Mouse (Mus musculus) regulatory T cell (primary cell): Measurements from ENCODE around the gene Prdm11.

ENCODE experiments used
- in situ Hi-C: fragments of 300-600 bp; cut with MboI, MseI; formaldehyde crosslinking; loops from one replicate; pipeline ENCODE4 v1.15.1; 2025; ENCODE audit warnings: high pct_unique_total_duplicates

Gene Prdm11

DNA sequence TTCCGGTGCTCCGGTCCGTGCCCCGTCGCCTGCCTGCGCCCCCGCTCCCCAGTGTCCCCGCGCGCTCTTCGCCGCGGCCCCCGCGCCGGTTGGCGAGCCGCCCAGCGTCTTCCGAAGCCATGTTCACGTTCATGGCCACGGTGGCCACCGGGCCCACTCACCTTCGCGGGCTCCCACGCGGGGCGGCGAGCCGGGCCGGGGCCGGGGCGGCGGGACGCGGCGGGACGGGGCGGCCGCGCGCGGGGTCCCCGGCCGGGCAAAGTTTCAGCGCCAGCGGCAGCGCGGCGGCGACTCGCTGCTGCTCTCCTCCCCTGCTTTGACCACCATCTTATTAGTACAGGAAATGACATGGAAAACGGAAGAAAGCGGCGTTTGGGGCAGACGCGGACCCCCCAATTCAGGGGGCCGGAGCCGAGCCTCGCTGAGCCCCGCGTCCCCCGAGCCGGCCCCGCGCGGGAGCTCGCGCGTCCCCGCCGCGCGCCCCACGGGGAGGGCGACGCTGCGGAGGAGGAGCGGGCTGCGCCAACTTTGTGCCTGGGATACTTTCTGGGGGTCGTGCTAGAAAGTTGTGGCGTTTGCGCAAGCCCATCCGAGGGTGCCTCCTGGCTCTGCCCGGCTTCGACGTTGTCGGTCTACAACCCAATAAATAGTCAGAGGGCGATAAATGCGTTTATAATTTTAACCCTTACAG lies at the start of gene Prdm11:
Gene Prdm11, minus strand, starts transcription at position 350 of the 691 bp plus-strand sequence.
- in situ Hi-C loops = no loop called here

DNA sequence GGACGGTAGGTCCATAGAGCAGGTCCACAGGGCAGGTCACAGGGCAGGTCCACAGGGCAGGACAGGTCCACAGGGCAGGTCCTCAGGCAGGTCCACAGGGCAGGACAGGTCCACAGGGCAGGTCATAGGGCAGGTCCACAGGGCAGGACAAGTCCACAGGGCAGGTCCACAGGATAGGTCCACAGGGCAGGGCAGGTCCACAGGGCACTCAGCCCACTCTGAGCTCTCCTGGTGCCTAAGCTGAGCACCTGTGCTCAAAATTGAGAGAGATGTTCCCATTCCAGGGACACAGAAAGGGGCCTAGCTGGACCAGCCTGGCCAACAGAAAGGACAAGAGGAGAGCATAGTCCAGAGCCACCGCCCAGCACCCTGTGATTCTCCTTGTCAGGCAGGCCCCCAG lies 46.4 kb upstream of the Prdm11 start:
- in situ Hi-C loops = no loop called here

GRCm38 (mm10) chr2:93091679-93092078 lies 45.7 kb upstream of the Prdm11 start:
- in situ Hi-C loops = no loop called here

- in situ Hi-C loops = no loop called here
Observed at GRCm38 (mm10) chr2:93089379-93090089, 43.6 kb upstream of the Prdm11 start.

GRCm38 (mm10) chr2:93088006-93088405 lies 42.0 kb upstream of the Prdm11 start:
- in situ Hi-C loops = no loop called here

- in situ Hi-C loops = no loop called here
Observed at GRCm38 (mm10) chr2:93085291-93086027, 39.5 kb upstream of the Prdm11 start.

DNA sequence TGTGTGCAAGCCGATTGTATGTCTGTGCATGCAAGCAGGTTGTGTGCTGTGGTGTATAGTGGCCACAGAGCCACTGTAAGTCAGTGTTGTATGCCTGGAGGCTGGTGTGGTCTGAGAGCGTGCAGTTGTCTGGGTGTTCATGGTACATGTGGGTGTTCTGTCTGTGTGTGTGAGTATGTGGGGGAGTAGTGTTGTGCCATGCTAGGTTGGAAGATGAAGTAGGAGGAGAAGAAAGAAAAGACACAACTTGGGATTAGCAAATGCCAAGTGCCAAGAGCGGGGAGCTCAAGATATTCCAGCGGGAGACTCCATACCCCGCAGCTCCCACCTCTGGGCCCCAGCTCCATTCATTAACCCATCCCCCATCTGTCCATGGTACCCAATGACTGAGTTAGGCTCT lies 38.5 kb upstream of the Prdm11 start:
- in situ Hi-C loops = no loop called here

DNA sequence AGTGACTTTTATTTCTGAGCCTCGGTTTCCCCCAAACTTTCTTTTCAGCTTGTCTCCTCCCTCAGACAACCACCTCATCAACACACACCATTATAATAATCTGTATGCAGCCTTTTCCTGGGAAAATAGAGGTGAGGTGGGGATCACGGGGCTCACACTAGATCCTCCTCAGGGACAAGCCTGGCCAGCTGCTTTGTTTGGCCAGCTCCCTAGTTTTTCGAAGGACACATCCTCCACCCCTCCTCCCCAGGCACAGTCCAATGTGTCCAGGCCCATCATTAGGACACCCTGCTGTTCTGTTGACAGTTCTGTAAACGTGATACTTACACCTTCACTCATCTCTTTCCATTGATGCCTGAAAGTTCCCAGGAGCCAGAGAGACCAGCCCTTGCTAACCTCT lies 37.4 kb upstream of the Prdm11 start:
- in situ Hi-C loops = no loop called here

DNA sequence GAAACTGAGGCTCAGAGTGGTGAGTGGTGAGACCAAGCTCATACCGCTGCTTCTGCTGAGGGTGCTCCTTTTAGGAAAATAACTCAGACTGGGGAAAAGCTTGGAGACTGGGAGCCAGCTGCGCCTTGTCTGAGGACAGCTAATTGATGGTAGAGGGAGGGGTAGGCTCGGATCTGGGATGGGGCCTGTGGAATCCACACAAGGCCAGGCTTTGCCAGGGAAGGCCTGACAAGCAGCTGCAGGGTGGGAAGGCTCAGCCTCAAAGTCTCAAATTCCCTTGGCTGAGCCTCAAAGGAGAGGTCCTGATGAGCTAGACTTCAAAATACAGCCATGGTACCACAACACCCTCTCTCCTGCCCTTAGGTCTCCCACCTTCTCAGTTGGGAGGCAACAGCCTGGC lies 36.9 kb upstream of the Prdm11 start:
- in situ Hi-C loops = no loop called here

- in situ Hi-C loops = no loop called here
Observed at GRCm38 (mm10) chr2:93080871-93081608, 35.1 kb upstream of the Prdm11 start.

GRCm38 (mm10) chr2:93079394-93079793 lies 33.4 kb upstream of the Prdm11 start:
- in situ Hi-C loops = no loop called here

DNA sequence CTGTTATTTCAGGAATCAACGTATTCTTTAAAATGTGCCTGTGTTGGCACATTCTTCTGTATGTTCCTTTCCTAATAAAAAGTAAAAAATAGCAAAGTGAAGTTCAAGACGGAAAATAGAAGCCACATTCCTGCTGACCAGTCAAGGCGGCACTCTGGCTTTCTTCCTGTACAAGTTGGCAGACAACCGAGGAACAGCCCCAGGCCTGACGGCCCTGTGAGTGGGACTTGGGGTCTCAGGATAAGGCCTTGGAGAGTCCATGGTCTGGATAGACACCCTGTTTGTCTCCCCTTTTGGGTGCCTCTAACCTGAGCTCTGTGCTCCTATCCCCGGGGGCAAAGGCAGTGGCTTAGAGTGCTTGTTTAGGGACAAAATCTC lies 30.6 kb upstream of the Prdm11 start:
- in situ Hi-C loops = no loop called here

DNA sequence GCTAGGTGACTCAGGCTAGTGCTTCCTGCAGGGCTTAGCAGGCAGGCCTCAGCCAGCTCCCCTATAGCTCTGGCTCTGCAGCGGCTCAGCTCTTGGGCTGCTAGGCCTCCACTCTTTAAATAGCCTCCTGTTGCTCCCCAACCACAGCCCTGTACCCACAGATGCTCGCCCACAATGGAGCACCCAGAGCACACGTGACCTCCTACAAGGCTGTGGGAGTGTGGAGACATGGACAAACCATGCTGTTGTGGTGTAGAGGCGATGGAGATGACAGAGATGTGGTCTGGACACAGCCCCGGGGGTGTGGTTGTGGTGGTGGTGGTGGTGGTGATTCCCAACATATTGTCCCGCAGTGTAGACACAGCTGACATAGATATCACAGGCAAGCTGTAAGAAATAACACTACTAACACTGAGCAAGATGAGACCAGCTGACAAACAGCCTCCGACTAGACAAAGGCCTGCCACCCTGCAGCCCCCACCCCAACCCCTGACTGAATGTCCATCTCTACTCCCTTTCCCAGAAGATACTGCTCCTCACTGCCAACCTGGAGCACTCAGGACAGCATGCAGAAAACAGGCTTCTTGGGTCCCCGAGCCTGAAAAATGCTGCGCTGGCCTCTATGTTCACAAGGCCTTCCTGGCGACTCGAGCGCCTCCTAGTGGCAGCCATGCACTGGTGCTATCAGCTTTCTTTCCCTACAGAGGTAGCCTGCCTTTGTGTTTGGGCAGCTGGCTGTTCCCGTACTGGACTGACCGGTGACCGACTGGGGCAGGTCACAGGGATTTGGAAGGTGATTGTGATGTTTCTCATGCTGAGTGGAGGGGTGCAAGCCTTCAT lies 30.0 kb upstream of the Prdm11 start:
- in situ Hi-C loops = no loop called here

DNA sequence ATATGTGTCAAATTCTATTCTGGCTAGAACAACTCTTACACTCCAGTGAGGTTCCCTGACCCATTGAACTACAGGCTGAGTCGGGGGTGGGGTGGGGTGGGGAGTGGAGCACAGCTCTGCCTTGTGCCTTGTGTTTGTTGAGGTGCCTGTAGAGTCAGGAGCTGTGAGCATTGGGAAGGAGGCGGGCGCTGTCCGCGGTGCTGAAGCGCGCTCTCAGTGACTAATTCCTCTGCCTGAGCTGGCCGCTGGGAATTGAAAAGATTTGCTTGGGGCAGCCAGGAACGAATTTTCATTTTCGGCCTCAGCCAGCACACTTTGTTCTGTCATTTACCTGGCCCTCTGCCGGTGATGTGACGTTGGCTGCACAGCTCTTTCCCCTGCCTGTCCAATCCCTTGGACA lies 25.7 kb upstream of the Prdm11 start:
- in situ Hi-C loops = no loop called here

DNA sequence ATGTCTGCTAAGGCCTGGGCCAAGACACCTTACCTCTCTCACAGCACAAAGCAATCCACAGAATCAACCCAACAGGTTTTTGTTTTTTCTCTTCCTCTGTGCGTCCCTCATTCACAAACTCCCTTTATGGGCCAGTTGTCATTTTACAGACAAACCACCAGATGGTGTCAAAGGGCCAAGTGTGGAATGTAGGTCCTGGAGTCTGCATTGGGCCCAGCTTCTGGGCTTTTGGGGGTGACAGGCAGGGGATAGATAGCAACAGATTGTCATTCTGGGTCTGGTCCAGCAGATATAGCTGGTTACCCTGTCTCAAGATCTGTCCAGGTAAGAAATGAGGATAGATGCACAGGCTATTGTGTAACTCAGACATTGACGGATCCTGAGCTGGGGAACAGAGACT lies 23.0 kb upstream of the Prdm11 start:
- in situ Hi-C loops = loop anchor here (5.0 to 10.0 kb wide), 2 partner anchors 167 to 406 kb away; no protein-coding TSS in a partner anchor

GRCm38 (mm10) chr2:93063347-93063746 lies 17.4 kb upstream of the Prdm11 start:
- in situ Hi-C loops = loop anchor here (10.0 kb wide), 1 partner anchor 411 kb away; no protein-coding TSS in a partner anchor

DNA sequence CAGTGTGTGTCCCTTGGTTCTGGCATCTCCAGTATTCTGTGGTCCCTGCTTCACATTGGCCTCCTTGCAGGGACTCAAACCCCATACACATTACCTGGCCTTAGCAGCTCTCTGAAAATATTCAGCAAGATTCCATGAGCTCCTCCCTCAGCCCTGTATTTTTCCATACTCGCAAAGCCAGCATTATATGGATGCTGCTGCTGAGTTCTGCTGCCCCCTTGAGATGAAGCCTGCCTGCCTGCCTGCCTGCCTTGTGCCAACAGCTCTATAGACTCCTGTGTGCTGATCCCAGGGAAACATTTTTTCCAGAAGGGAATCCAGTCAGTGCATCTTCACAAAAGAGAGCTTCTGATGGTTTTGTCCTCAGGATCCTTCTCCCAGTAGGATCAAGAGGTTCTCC lies 5.9 kb upstream of the Prdm11 start:
- in situ Hi-C loops = no loop called here

DNA sequence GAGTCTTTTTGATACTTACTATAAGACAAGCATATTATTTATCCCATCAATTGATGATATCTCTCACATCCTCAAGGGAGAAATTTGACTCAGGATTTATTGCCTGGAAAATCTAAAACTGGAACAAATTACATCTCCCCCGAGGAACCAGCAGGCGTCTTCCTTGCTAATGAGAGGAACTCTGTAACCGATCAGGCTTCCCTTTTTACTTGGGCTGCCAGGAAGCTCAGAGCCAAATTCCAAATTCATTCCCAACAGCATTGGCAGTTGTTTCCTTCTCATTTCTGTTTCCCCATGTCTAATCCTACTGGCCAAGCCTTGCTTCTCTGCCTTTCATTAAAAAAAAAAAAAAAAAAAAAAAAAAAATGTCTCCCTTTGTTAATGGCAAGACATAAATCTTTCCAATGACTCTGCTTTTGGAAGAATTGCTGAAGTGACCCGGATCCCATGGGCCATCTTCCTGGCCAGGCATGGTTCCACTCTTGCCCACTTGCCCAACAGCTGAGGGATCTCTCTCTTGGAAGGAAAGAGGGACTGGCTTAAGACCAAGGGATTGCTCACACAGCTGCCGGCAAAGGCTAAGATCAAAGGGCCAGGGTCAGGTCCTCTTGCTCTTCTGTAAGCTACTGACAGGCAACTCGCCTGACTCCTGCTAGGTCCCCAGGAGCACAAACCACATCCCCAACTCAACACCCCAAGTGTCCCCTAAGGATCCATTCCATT lies 2.8 kb upstream of the Prdm11 start:
- in situ Hi-C loops = no loop called here

- in situ Hi-C loops = no loop called here
Observed at GRCm38 (mm10) chr2:93047491-93048050, 1.6 kb upstream of the Prdm11 start.

DNA sequence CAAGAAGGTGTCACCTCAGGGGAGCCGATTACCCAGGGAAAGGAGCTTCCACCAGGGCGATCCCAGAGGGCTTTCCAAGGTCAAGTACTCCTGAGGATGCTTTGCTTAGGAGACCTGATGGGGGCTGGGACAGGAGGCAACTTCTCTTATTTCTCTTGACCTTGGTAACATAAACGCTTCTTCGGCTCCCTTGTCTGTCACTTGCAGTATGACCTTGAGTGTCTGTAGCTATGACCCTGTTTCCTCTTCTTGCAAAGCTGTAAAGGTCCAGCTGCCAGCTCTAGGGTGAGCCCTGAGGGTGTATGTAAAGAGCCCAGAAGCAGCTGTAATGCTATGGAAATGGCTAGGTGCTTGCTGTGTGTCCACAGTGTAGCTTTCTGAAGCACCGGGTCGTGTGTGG lies 1.1 kb upstream of the Prdm11 start:
- in situ Hi-C loops = no loop called here
